Mouse (Mus musculus): ENCODE data around the gene Snf8. TPM values are rescaled to one million over a fixed set of nuclear protein-coding genes. Genes with fewer than 3 reads are reported as not detected.

Snf8 gene
- polyA plus RNA-seq (2015; fragmentation: Nextera tagmentation; extraction: Ambion mirVana): 64.6 and 78.3 TPM in 2 replicates

GRCm38 (mm10) chr11:96034596-96035052 is at the start of gene Snf8:
Gene Snf8 (plus strand): TSS chr11:96034885.

DNA sequence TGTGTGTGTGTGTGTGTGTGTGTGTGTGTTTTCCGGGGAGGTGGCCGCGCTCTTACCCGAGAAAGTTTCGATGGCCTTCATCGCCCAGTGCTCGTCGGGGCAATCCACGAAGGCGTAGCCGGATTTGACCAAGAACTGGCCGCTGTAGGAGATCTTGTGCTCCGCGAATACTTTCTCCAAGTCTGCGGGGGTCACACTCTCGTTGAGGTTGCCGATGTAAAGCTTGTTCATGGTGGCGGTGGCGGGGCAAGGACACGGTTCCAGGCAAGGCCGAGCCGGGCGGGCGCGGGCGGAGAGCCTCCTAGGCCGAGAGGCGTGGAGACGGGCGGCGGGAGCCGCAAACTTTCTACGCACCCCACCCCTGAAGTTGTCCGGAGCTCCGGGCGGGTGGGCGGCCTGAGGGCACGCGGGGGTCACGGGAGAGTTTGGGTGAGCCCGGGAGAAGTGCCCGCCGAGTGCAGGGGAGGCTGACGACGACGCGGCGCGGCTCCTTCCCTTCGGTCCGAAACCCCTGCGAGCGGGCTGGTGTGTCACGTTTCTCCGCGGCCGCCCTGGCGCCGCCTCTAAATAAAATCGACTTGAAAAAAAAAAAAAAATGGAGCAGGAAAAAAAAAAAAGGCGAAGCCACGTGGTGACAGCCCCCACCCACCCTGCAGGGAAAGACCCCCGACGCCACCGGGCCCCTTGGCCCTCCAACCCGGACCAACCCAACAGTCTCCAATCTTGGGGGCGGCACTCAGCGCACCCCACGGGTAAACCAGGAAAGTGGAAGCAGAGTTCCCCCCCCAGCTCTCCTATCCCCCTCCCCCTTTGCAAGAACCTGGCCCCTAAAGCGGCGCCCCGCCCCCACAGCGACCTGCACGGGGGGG is 29.0 kb upstream of the Snf8 start, which contains the start of gene Igf2bp1:
Igf2bp1 (minus strand) TSS at position 538 of the 869 bp plus-strand sequence.

DNA sequence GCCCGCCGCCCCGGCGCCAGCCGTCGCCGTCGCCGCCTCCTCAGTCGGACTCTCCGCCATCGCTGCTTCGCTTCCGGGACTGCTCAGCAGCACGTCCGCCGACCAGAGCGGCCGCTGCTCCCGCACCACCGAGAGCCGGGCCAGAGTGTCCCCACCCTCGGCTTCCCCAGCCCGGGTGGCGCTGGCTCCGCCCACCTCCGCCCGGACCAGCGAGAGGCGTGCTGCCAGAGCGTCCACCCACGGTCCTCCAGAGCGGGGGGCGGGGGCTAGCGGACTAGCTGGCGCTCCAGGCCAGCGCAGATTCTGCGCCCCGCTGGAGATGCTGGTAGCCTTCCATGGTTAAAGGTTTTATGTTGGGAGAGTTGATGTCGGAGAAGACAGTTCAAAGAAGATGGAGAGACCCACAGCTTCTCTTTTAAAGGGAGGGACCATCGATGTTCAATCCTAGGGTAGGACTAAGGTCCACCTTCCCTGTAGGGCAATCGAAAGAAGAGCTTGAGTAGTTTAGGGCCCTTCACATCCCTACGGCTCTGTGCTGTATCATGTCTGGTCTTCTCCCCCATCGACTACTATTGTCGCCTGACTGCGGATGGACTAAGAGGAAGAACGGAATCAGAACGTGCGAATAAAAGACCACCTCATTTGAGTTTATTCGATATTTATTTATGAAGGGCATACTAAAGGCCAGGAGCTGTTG is 30.7 kb downstream of the Snf8 start, which contains the start of gene Ube2z:
Ube2z (minus strand) TSS at position 174 of the 697 bp plus-strand sequence.

DNA sequence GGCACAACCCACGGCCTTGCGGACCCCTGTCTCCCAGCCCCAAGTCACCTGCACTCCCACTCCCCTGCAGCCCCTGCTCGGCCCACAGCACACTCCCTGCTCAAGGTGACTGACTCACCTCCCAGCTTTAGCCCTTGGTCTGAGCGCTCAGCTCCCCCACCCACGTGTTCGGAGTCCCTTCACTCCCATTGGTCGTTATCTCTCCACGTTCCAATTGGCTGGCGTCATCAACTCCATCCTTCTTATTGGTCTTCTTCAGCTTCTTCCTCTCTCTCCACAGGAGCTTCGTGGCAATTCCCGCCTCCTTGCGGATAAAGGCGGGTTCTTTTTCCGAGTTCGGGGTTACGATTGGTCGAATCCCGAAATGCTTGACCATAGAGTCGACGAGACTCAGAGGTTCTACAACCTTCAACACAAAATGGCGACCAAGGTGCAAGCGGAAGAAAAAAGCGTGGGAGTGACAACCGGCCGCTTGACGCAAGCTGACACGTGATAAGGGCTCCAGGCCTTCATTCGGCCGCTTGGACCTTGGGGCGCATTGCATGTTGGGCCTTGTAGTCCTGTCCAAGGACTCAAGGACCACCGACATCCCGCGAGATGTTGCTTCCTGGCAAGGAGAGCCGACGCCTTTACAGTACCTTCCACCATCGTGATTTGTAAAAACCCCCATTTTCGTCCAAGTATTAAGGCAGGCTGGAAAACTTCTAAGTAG is 41.0 kb downstream of the Snf8 start, which contains the start of gene Atp5g1:
Atp5g1 (minus strand) TSS at position 162 of the 712 bp plus-strand sequence.

Other genes with a start within 250 kb of the Snf8 start
- gene Phospho1, start 210.4 kb upstream of the Snf8 start, polyA plus RNA-seq (2015; fragmentation: Nextera tagmentation; extraction: Ambion mirVana): 1.5 and 1.9 TPM in 2 replicates
- 34.9 and 44.0 TPM in 2 replicates for gene Gngt2, start 197.7 kb upstream of the Snf8 start, polyA plus RNA-seq (2015; fragmentation: Nextera tagmentation; extraction: Ambion mirVana)
- 5.8 and 6.5 TPM in 2 replicates for gene Abi3, start 192.4 kb upstream of the Snf8 start, polyA plus RNA-seq (2015; fragmentation: Nextera tagmentation; extraction: Ambion mirVana)
- gene B4galnt2, start 120.0 kb upstream of the Snf8 start, polyA plus RNA-seq (2015; fragmentation: Nextera tagmentation; extraction: Ambion mirVana): 0.08 TPM in 1 of 2 replicates, not detected in the other
- gene Igf2bp1, start 28.9 kb upstream of the Snf8 start, polyA plus RNA-seq (2015; fragmentation: Nextera tagmentation; extraction: Ambion mirVana): 4.5 and 6.6 TPM in 2 replicates
- 0.29 and 1.3 TPM in 2 replicates for gene Gip, start 10.3 kb upstream of the Snf8 start, polyA plus RNA-seq (2015; fragmentation: Nextera tagmentation; extraction: Ambion mirVana)
- gene Ube2z, start 30.5 kb downstream of the Snf8 start, polyA plus RNA-seq (2015; fragmentation: Nextera tagmentation; extraction: Ambion mirVana): 24.1 and 26.4 TPM in 2 replicates
- 544 and 782 TPM in 2 replicates for gene Atp5g1, start 40.8 kb downstream of the Snf8 start, polyA plus RNA-seq (2015; fragmentation: Nextera tagmentation; extraction: Ambion mirVana)
- not detected in 2 replicates for gene Calcoco2, start 77.1 kb downstream of the Snf8 start, polyA plus RNA-seq (2015; fragmentation: Nextera tagmentation; extraction: Ambion mirVana)
- not detected in 2 replicates for gene Ttll6, start 98.9 kb downstream of the Snf8 start, polyA plus RNA-seq (2015; fragmentation: Nextera tagmentation; extraction: Ambion mirVana)
- gene Hoxb13, start 159.4 kb downstream of the Snf8 start, polyA plus RNA-seq (2015; fragmentation: Nextera tagmentation; extraction: Ambion mirVana): not detected in 2 replicates
- gene Hoxb9, start 236.6 kb downstream of the Snf8 start, polyA plus RNA-seq (2015; fragmentation: Nextera tagmentation; extraction: Ambion mirVana): 5.8 and 16.8 TPM in 2 replicates
- gene Hoxb8, start 247.0 kb downstream of the Snf8 start, polyA plus RNA-seq (2015; fragmentation: Nextera tagmentation; extraction: Ambion mirVana): 3.9 and 8.9 TPM in 2 replicates

Data from adrenal gland, postnatal 0 days (tissue).